Mouse (Mus musculus): ENCODE measurements around the gene Nupr1. TPM values are rescaled to one million over a fixed set of nuclear protein-coding genes. Genes with fewer than 3 reads are reported as not detected.
"Not testable (repeated sequence)": the region's sequence is repeated elsewhere in the genome, so short reads cannot be mapped to it uniquely, and the experiment has no call there.

The Nupr1 gene
- total RNA-seq, 2 experiments from 2014 or later: 15.8 TPM; not detected in 1

GRCm38 (mm10) chr7:126645708-126646107 is 15.0 kb upstream of the Nupr1 start:
- ATAC-seq (replicated peaks; ENCODE audit: low FRiP score, poor library complexity, severe bottlenecking): no peak

GRCm38 (mm10) chr7:126644914-126645313 is 14.3 kb upstream of the Nupr1 start:
- no peak for ATAC-seq (replicated peaks; ENCODE audit: low FRiP score, poor library complexity, severe bottlenecking)

- no peak for ATAC-seq (replicated peaks; ENCODE audit: low FRiP score, poor library complexity, severe bottlenecking)
Measured at GRCm38 (mm10) chr7:126644345-126644744, 13.7 kb upstream of the Nupr1 start.

GRCm38 (mm10) chr7:126643244-126643617 is 12.6 kb upstream of the Nupr1 start:
- ATAC-seq (replicated peaks; ENCODE audit: low FRiP score, poor library complexity, severe bottlenecking): not testable (repeated sequence)

- no peak for ATAC-seq (replicated peaks; ENCODE audit: low FRiP score, poor library complexity, severe bottlenecking)
Measured at GRCm38 (mm10) chr7:126642545-126643243, 12.0 kb upstream of the Nupr1 start.

GRCm38 (mm10) chr7:126636733-126637520 is 6.3 kb upstream of the Nupr1 start:
- ATAC-seq (replicated peaks; ENCODE audit: low FRiP score, poor library complexity, severe bottlenecking): no peak

- no peak for ATAC-seq (replicated peaks; ENCODE audit: low FRiP score, poor library complexity, severe bottlenecking)
Measured at GRCm38 (mm10) chr7:126635375-126635774, 4.7 kb upstream of the Nupr1 start.

- no peak for ATAC-seq (replicated peaks; ENCODE audit: low FRiP score, poor library complexity, severe bottlenecking)
Measured at GRCm38 (mm10) chr7:126632478-126632877, 1.8 kb upstream of the Nupr1 start.

GRCm38 (mm10) chr7:126629915-126630314 is 746 bp downstream of the Nupr1 start:
- no peak for ATAC-seq (replicated peaks; ENCODE audit: low FRiP score, poor library complexity, severe bottlenecking)

- ATAC-seq (replicated peaks; ENCODE audit: low FRiP score, poor library complexity, severe bottlenecking): no peak
Measured at GRCm38 (mm10) chr7:126628111-126628510, 2.5 kb downstream of the Nupr1 start.

- no peak for ATAC-seq (replicated peaks; ENCODE audit: low FRiP score, poor library complexity, severe bottlenecking)
Measured at GRCm38 (mm10) chr7:126625807-126626600, 4.7 kb downstream of the Nupr1 start.

GRCm38 (mm10) chr7:126625369-126625768 is 5.3 kb downstream of the Nupr1 start:
- no peak for ATAC-seq (replicated peaks; ENCODE audit: low FRiP score, poor library complexity, severe bottlenecking)

GRCm38 (mm10) chr7:126624774-126625173 is 5.9 kb downstream of the Nupr1 start:
- no peak for ATAC-seq (replicated peaks; ENCODE audit: low FRiP score, poor library complexity, severe bottlenecking)

GRCm38 (mm10) chr7:126623381-126623780 is 7.3 kb downstream of the Nupr1 start:
- ATAC-seq (replicated peaks; ENCODE audit: low FRiP score, poor library complexity, severe bottlenecking): no peak

- ATAC-seq (replicated peaks; ENCODE audit: low FRiP score, poor library complexity, severe bottlenecking): no peak
Measured at GRCm38 (mm10) chr7:126621452-126622359, 9.0 kb downstream of the Nupr1 start.

- no peak for ATAC-seq (replicated peaks; ENCODE audit: low FRiP score, poor library complexity, severe bottlenecking)
Measured at GRCm38 (mm10) chr7:126619559-126620275, 10.9 kb downstream of the Nupr1 start.

GRCm38 (mm10) chr7:126616707-126617106 is 14.0 kb downstream of the Nupr1 start:
- ATAC-seq (replicated peaks; ENCODE audit: low FRiP score, poor library complexity, severe bottlenecking): no peak

GRCm38 (mm10) chr7:126612736-126613135 is 17.9 kb downstream of the Nupr1 start:
- ATAC-seq (replicated peaks; ENCODE audit: low FRiP score, poor library complexity, severe bottlenecking): no peak

- no peak for ATAC-seq (replicated peaks; ENCODE audit: low FRiP score, poor library complexity, severe bottlenecking)
Measured at GRCm38 (mm10) chr7:126607796-126608195, 22.9 kb downstream of the Nupr1 start.
